Mouse (Mus musculus) small intestine, adult 2 months (tissue): ENCODE results near the gene Lipa. TPM values are rescaled to one million over a fixed set of nuclear protein-coding genes. Genes with fewer than 3 reads are reported as not detected.

Source experiments
- H3K27ac ChIP-seq: fragments of 200-500 bp; 2 replicates; pipeline ENCODE4 v1.5.1; 2012; ENCODE audit warnings: low read depth, low read length, control low read depth, inconsistent platforms; ENCODE audit not compliant: insufficient read depth
- H3K27me3 ChIP-seq: fragments of 200-500 bp; 2 replicates; pipeline ENCODE4 v1.6.1; 2012; ENCODE audit warnings: mild to moderate bottlenecking, moderate library complexity, low read length, inconsistent platforms; ENCODE audit not compliant: control insufficient read depth, insufficient read depth
- H3K36me3 ChIP-seq: fragments of 200-500 bp; 2 replicates; pipeline ENCODE4 v1.6.1; 2012; ENCODE audit warnings: mild to moderate bottlenecking, low read length, control low read depth, inconsistent platforms; ENCODE audit not compliant: control insufficient read depth, insufficient read depth
- H3K4me1 ChIP-seq: fragments of 200-500 bp; 2 replicates; pipeline ENCODE4 v1.6.1; 2012; ENCODE audit warnings: low read length, inconsistent platforms, mixed read lengths; ENCODE audit not compliant: control insufficient read depth, insufficient read depth, insufficient read length
- H3K4me3 ChIP-seq: fragments of 200-500 bp; 2 replicates; pipeline ENCODE4 v1.5.1; 2012; ENCODE audit warnings: low read depth, mild to moderate bottlenecking, control low read depth, inconsistent platforms, low read length, moderate library complexity
- CTCF ChIP-seq: fragments of 200-500 bp; IDR thresholded peaks from 2 replicates; pipeline ENCODE4 v1.5.1; 2012; ENCODE audit warnings: low read depth, mild to moderate bottlenecking, control low read depth, inconsistent platforms, low read length, moderate library complexity, mixed read lengths; ENCODE audit not compliant: insufficient replicate concordance, insufficient read length; ENCODE audit errors: extremely low read depth
- POLR2A ChIP-seq: fragments of 200-500 bp; IDR thresholded peaks from 2 replicates; pipeline ENCODE4 v1.6.1; 2012; ENCODE audit warnings: low read depth, mild to moderate bottlenecking, control low read depth, inconsistent platforms, low read length, moderate library complexity
- WGBS: fragments of 180-500 bp; shearing (Covaris S2); methylation state at CpG from one replicate; pipeline ENCODE4 v1.1.7; 2018; 5-methylcytosine and 5-hydroxymethylcytosine counted together
- polyA plus RNA-seq: library from polyadenylated mRNA; depleted of rRNA; stranded (reverse); fragments of >200 nt; gene quantifications from 2 replicates; pipeline ENCODE4 v1.2.3, GENCODE M21; 2012

Lipa gene
- polyA plus RNA-seq, 1 experiment = 21.7 TPM

GRCm38 (mm10) chr19:34547976-34548375, 20.7 kb upstream of the Lipa start:
- Histone ChIP-seq H3K4me3 (no peak overlapping the region), H3K4me1 (peaks cover 3% of the 10 kb centered on the region; the same call in 1 of the 2 replicates), H3K36me3 (no peaks in the 10 kb centered on the region), H3K27ac (no peak overlapping the region), H3K27me3 (no peaks in the 10 kb centered on the region)
- WGBS = 20% methylated on average over 7 of the region's 7 CpGs
- no peak for TF ChIP-seq POLR2A
- peak; percentile 91; the same call in 1 of the 2 replicates for TF ChIP-seq CTCF

- Histone ChIP-seq H3K27me3 (no peaks in the 10 kb centered on the region), H3K36me3 (no peaks in the 10 kb centered on the region), H3K4me1 (no peaks in the 10 kb centered on the region), H3K27ac (no peak overlapping the region), H3K4me3 (no peak overlapping the region)
- 90% methylated on average over 4 of the region's 4 CpGs for WGBS
- TF ChIP-seq POLR2A (no peak), CTCF (no peak)
These were observed 18.9 kb upstream of the Lipa start for GRCm38 (mm10) chr19:34546211-34546610.

DNA sequence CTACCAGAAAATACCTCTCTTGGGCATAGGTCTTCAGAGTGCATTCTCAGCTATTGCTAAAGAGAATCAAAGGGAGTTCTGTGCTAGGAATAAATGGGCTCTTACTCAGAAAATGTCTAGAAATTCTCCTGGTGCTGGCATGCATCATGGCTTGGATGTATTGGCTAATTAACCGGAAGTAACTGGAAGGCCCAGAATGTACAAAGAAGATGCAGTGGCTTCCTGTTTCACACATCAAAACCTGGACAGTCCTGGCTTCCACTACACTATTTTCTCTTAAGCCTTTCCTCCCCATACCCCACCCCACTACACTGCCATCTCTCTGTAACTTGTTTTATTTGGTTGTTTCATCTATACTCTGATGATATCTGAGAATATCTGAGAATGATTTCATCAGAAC, 12.1 kb upstream of the Lipa start:
- H3K36me3 ChIP-seq = no peaks in the 10 kb centered on the region
- WGBS = 79% methylated on average over 1 of the region's 1 CpGs
- TF ChIP-seq CTCF = no peak
- no peak for TF ChIP-seq POLR2A
- H3K27ac ChIP-seq = no peak overlapping the region
- no peaks in the 10 kb centered on the region for H3K27me3 ChIP-seq
- no peaks in the 10 kb centered on the region for H3K4me1 ChIP-seq
- H3K4me3 ChIP-seq = no peak overlapping the region

DNA sequence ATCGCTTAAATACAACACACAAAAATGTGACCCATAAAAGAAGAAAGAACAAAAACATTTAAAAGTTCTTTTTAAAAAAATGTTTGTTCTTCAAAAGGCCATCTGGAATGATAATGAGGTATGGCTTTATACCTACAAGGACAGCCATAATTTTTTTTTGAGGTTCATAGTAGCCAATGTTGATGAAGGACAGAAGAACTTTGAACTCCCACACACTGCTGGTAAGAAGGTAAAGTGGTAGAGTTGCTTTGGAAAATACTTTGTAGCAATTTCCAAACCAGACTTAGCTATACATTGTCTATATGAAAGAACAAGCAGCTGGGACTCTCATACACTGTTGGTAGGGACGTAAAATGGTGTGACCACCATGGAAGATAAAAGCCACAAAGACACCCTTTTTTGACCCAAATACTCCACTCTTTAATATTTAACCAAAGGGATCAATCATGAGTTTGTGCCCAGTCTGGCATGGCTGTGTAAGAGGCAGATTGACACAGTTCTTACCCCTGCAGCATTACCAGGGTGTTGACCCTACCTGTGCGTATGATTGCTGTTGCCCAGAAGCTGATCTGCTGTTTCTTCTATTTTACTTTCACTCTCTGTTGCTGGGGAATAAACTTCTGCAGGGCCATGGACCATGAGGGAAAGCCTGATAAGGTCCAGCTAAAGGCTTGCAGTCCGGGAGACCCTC, 4.9 kb upstream of the Lipa start:
- no peak overlapping the region for H3K4me3 ChIP-seq
- H3K36me3 ChIP-seq = no peaks in the 10 kb centered on the region
- no peaks in the 10 kb centered on the region for H3K4me1 ChIP-seq
- no peak overlapping the region for H3K27ac ChIP-seq
- 94% methylated on average over 4 of the region's 4 CpGs for WGBS
- no peak for TF ChIP-seq CTCF
- TF ChIP-seq POLR2A = no peak
- H3K27me3 ChIP-seq = no peaks in the 10 kb centered on the region

DNA sequence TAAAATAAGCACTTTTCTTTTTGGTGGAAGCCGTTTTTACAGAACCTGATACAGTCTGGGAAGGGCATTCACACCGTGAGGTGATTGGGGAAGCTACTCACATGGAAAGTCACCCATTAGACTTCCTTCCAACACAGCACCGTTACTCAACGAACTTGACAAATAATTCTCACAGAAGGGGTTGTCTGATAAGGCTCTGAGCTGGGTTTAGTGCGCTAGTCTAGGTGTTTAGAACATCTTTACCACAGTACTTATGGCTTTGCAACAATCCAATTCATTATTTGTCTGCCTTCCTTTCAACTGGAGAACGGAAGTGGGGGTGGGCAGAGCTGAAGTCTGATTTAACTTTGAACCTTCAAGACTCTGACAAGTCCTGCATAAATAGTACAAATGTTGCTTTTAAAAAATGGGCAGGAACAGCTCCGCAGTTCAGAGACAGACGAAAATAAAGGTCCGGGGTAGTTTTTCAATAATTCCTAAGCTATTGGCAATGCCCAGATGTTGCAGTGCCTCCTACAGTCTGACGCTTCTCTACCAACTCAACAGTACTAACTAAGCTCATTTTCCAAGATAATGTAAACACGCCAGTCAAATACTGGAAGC, 852 bp downstream of the Lipa start:
- Histone ChIP-seq H3K4me3 (peak overlapping the region; percentile 77), H3K36me3 (peaks cover 8% of the 10 kb centered on the region), H3K27me3 (no peaks in the 10 kb centered on the region), H3K4me1 (peaks cover 2% of the 10 kb centered on the region; the same call in 1 of the 2 replicates), H3K27ac (peak overlapping the region; percentile 61)
- WGBS = 5% methylated on average over 11 of the region's 11 CpGs
- TF ChIP-seq POLR2A = no peak
- no peak for TF ChIP-seq CTCF

DNA sequence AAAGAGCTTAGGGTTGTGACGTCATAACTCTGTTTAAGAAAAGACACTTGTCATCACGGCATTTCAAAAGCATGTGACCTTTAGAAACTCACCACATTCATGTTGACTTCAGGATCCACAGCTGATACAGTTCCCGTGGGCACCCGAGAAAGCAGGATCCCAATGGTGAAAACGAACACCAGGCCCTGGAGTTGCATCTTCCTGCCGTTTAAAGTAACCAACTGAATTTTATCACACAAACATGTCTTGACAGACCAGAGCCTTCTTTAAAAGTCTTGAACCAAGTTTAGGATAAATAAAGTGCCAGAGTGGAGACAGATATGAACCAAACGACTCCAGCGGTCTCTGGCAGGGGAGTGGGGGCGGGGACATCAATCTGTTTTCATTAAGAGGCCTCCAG, 2.6 kb downstream of the Lipa start:
- no peak overlapping the region for H3K4me3 ChIP-seq
- TF ChIP-seq POLR2A = no peak
- TF ChIP-seq CTCF = no peak
- WGBS = 73% methylated on average over 9 of the region's 9 CpGs
- peaks cover 2% of the 10 kb centered on the region; the same call in 1 of the 2 replicates for H3K4me1 ChIP-seq
- H3K36me3 ChIP-seq = peaks cover 8% of the 10 kb centered on the region
- H3K27me3 ChIP-seq = no peaks in the 10 kb centered on the region
- H3K27ac ChIP-seq = no peak overlapping the region

- no peaks in the 10 kb centered on the region for H3K27me3 ChIP-seq
- TF ChIP-seq POLR2A = no peak
- H3K27ac ChIP-seq = no peak overlapping the region
- no peak overlapping the region for H3K4me3 ChIP-seq
- peaks cover 8% of the 10 kb centered on the region for H3K36me3 ChIP-seq
- WGBS = 90% methylated on average over 12 of the region's 12 CpGs
- H3K4me1 ChIP-seq = peaks cover 13% of the 10 kb centered on the region; the same call in 1 of the 2 replicates
These were observed 4.1 kb downstream of the Lipa start for GRCm38 (mm10) chr19:34523106-34523725.
